Mouse (Mus musculus) heart, postnatal 0 days (tissue): ENCODE measurements around the gene Atxn1.

Experiments used
- CTCF ChIP-seq: IDR thresholded peaks from 2 replicates; pipeline ENCODE4 v1.5.1; 2016; ENCODE audit warnings: antibody characterized with exemption, control low read depth, low read depth
- EP300 ChIP-seq: IDR thresholded peaks from 2 replicates; pipeline ENCODE4 v1.6.1; 2016; ENCODE audit warnings: antibody characterized with exemption, low read depth

DNA sequence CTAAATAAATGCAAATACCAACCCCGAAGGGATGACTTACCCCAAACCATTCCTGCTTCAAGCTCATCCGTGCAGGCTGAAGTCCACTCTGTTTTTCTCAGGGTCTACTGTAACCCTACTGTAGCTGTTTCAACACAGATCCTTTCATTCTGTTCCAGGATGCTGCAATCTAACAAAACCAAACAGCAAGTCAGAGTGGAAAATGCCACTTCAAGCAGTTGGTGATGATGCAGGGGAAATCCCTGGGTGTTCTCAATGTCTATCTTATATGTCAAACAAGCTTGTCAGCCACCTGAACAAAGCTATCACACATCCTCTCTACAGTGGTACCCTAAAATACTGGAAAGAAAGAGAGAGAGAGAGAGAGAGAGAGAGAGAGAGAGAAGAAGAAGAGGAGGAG is 112.5 kb downstream of the Atxn1 start:
- TF ChIP-seq CTCF (no peak), EP300 (no peak)
